Mouse (Mus musculus) intestine, embryonic 14.5 days (tissue): ENCODE data around the gene Prickle1. TPM values are rescaled to one million over a fixed set of nuclear protein-coding genes. Genes with fewer than 3 reads are reported as not detected.

ENCODE experiments used
- ATAC-seq: fragments of 200-750 bp; cut with Nextera tagmentation; replicated peaks from 2 replicates; pipeline ENCODE4 v1.8.0; 2017; ENCODE audit warnings: low read depth, moderate number of reproducible peaks, moderate TSS enrichment, moderate library complexity; ENCODE audit not compliant: low FRiP score, low TSS enrichment
- DNase-seq: peaks from one replicate; pipeline ENCODE4 v3.0.0-alpha.2; 2018; ENCODE audit warnings: low spot score
- H3K27ac ChIP-seq: fragments of 300-500 bp; sonication (generic); 2 replicates; pipeline ENCODE4 v1.5.1; 2014; ENCODE audit warnings: low read depth, mild to moderate bottlenecking, control low read depth
- H3K27me3 ChIP-seq: fragments of 300-500 bp; sonication (generic); replicated peaks from 2 replicates; pipeline ENCODE4 v1.6.1; 2014; ENCODE audit warnings: low read length, control low read depth; ENCODE audit not compliant: control insufficient read depth, insufficient read depth
- H3K36me3 ChIP-seq: fragments of 300-500 bp; sonication (generic); 2 replicates; pipeline ENCODE4 v1.6.1; 2014; ENCODE audit warnings: low read length, control low read depth; ENCODE audit not compliant: control insufficient read depth, insufficient read depth
- H3K4me1 ChIP-seq: fragments of 300-500 bp; sonication (generic); replicated peaks from 2 replicates; pipeline ENCODE4 v1.6.1; 2014; ENCODE audit warnings: low read length, control low read depth, mixed read lengths; ENCODE audit not compliant: control insufficient read depth, insufficient read depth
- H3K4me2 ChIP-seq: fragments of 300-500 bp; sonication (generic); 2 replicates; pipeline ENCODE4 v1.6.1; 2014; ENCODE audit warnings: low read length
- H3K4me3 ChIP-seq: fragments of 300-500 bp; sonication (generic); 2 replicates; pipeline ENCODE4 v1.5.1; 2014; ENCODE audit warnings: low read depth, low read length, control low read depth, mixed read lengths
- H3K9ac ChIP-seq: fragments of 300-500 bp; sonication (generic); 2 replicates; pipeline ENCODE4 v1.6.1; 2014; ENCODE audit warnings: mild to moderate bottlenecking, low read length
- H3K9me3 ChIP-seq: fragments of 300-500 bp; sonication (generic); 2 replicates; pipeline ENCODE4 v1.6.1; 2016; ENCODE audit warnings: low read length, control low read depth; ENCODE audit not compliant: control insufficient read depth
- WGBS: fragments of 180-500 bp; shearing (Covaris S2); extraction: QIAGEN DNeasy Blood & Tissue Kit; methylation state at CpG from one replicate; pipeline ENCODE4 v1.1.7; 2014; 5-methylcytosine and 5-hydroxymethylcytosine counted together
- polyA plus RNA-seq: library from polyadenylated mRNA; unstranded; fragments of >200 nt; fragmentation: Nextera tagmentation; extraction: Ambion mirVana; gene quantifications from 2 replicates; pipeline ENCODE4 v1.2.1, GENCODE M21; 2014

Gene Prickle1
- polyA plus RNA-seq, 1 experiment from 2014 or later = 31.0 TPM

- H3K4me2 ChIP-seq = no peak overlapping the region
- H3K4me1 ChIP-seq = peaks cover 9% of the 10 kb centered on the region
- H3K27ac ChIP-seq = no peak overlapping the region
- no peaks in the 10 kb centered on the region for H3K9me3 ChIP-seq
- no peak for ATAC-seq
- no peaks in the 10 kb centered on the region for H3K36me3 ChIP-seq
- no peaks in the 10 kb centered on the region for H3K27me3 ChIP-seq
- WGBS = 82% methylated on average over 4 of the region's 4 CpGs
- no peak overlapping the region for H3K9ac ChIP-seq
- no peak overlapping the region for H3K4me3 ChIP-seq
- no peak for DNase-seq
Measured at GRCm38 (mm10) chr15:93477729-93478128, 118.0 kb downstream of the Prickle1 start.

- DNase-seq (no peak), ATAC-seq (no peak)
- Histone ChIP-seq H3K27ac (no peak overlapping the region), H3K4me1 (peaks cover 9% of the 10 kb centered on the region), H3K36me3 (no peaks in the 10 kb centered on the region), H3K9ac (no peak overlapping the region), H3K4me3 (no peak overlapping the region), H3K4me2 (no peak overlapping the region), H3K27me3 (no peaks in the 10 kb centered on the region), H3K9me3 (no peaks in the 10 kb centered on the region)
- 38% methylated on average over 8 of the region's 8 CpGs for WGBS
Measured at GRCm38 (mm10) chr15:93475688-93476087, 120.0 kb downstream of the Prickle1 start.

GRCm38 (mm10) chr15:93474277-93474676 lies 121.4 kb downstream of the Prickle1 start:
- ATAC-seq (no peak), DNase-seq (no peak)
- WGBS = 86% methylated on average over 3 of the region's 3 CpGs
- Histone ChIP-seq H3K9ac (no peak overlapping the region), H3K4me2 (no peak overlapping the region), H3K4me1 (peaks cover 9% of the 10 kb centered on the region), H3K36me3 (no peaks in the 10 kb centered on the region), H3K9me3 (no peaks in the 10 kb centered on the region), H3K27ac (no peak overlapping the region), H3K27me3 (no peaks in the 10 kb centered on the region), H3K4me3 (no peak overlapping the region)

- DNase-seq (no peak), ATAC-seq (no peak)
- H3K27ac ChIP-seq = no peak overlapping the region
- no peak overlapping the region for H3K9ac ChIP-seq
- no peak overlapping the region for H3K4me2 ChIP-seq
- H3K27me3 ChIP-seq = no peaks in the 10 kb centered on the region
- H3K4me1 ChIP-seq = peaks cover 9% of the 10 kb centered on the region
- no peaks in the 10 kb centered on the region for H3K9me3 ChIP-seq
- 0 out of 2 replicates have a peak, but pooled peaks cover 4% of the 10 kb centered on the region for H3K36me3 ChIP-seq
- H3K4me3 ChIP-seq = no peak overlapping the region
- 86% methylated on average over 1 of the region's 1 CpGs for WGBS
Measured at GRCm38 (mm10) chr15:93472089-93472488, 123.6 kb downstream of the Prickle1 start.

- peaks cover 9% of the 10 kb centered on the region for H3K4me1 ChIP-seq
- ATAC-seq = no peak
- H3K27ac ChIP-seq = no peak overlapping the region
- H3K4me2 ChIP-seq = no peak overlapping the region
- H3K9ac ChIP-seq = no peak overlapping the region
- H3K4me3 ChIP-seq = no peak overlapping the region
- no peak for DNase-seq
- H3K27me3 ChIP-seq = no peaks in the 10 kb centered on the region
- H3K9me3 ChIP-seq = no peaks in the 10 kb centered on the region
- WGBS = 78% methylated on average over 12 of the region's 12 CpGs
- peaks cover 6% of the 10 kb centered on the region; the same call in 1 of the 2 replicates for H3K36me3 ChIP-seq
Measured at GRCm38 (mm10) chr15:93471651-93472050, 124.0 kb downstream of the Prickle1 start.

GRCm38 (mm10) chr15:93461066-93461465 lies 134.6 kb downstream of the Prickle1 start:
- ATAC-seq = no peak
- DNase-seq = no peak
- H3K4me1 ChIP-seq = no peaks in the 10 kb centered on the region
- H3K9ac ChIP-seq = no peak overlapping the region
- 95% methylated on average over 23 of the region's 23 CpGs for WGBS
- no peaks in the 10 kb centered on the region for H3K27me3 ChIP-seq
- H3K4me2 ChIP-seq = no peak overlapping the region
- no peak overlapping the region for H3K4me3 ChIP-seq
- no peaks in the 10 kb centered on the region for H3K9me3 ChIP-seq
- peaks cover 15% of the 10 kb centered on the region for H3K36me3 ChIP-seq
- H3K27ac ChIP-seq = no peak overlapping the region

- Histone ChIP-seq H3K4me3 (no peak overlapping the region), H3K9ac (no peak overlapping the region), H3K4me2 (no peak overlapping the region), H3K27ac (no peak overlapping the region), H3K27me3 (no peaks in the 10 kb centered on the region), H3K4me1 (no peaks in the 10 kb centered on the region), H3K9me3 (no peaks in the 10 kb centered on the region), H3K36me3 (peaks cover 5% of the 10 kb centered on the region; the same call in 1 of the 2 replicates)
- ATAC-seq (no peak), DNase-seq (no peak)
- WGBS = 85% methylated on average over 5 of the region's 5 CpGs
Measured at GRCm38 (mm10) chr15:93459422-93459821, 136.3 kb downstream of the Prickle1 start.

- Histone ChIP-seq H3K4me3 (no peak overlapping the region), H3K36me3 (peaks cover 9% of the 10 kb centered on the region; the same call in 1 of the 2 replicates), H3K27me3 (no peaks in the 10 kb centered on the region), H3K4me1 (no peaks in the 10 kb centered on the region), H3K9ac (no peak overlapping the region), H3K4me2 (no peak overlapping the region), H3K27ac (no peak overlapping the region), H3K9me3 (no peaks in the 10 kb centered on the region)
- ATAC-seq (no peak), DNase-seq (no peak)
Measured at GRCm38 (mm10) chr15:93456005-93456404, 139.7 kb downstream of the Prickle1 start.

- 65% methylated on average over 1 of the region's 1 CpGs for WGBS
- DNase-seq = no peak
- Histone ChIP-seq H3K4me2 (no peak overlapping the region), H3K4me3 (no peak overlapping the region), H3K27me3 (no peaks in the 10 kb centered on the region), H3K27ac (no peak overlapping the region), H3K9me3 (no peaks in the 10 kb centered on the region), H3K9ac (no peak overlapping the region), H3K36me3 (peaks cover 4% of the 10 kb centered on the region; the same call in 1 of the 2 replicates), H3K4me1 (no peaks in the 10 kb centered on the region)
- no peak for ATAC-seq
Measured at GRCm38 (mm10) chr15:93453296-93453695, 142.4 kb downstream of the Prickle1 start.
